Mouse (Mus musculus) ES-Bruce4 (cell line): Measurements from ENCODE around the gene Olfr958.

Source experiments
- CTCF ChIP-seq: IDR thresholded peaks from one replicate; pipeline ENCODE4 v1.8.1; 2011; ENCODE audit warnings: low read depth, low read length
- EP300 ChIP-seq: IDR thresholded peaks from 2 replicates; pipeline ENCODE4 v1.6.1; 2011; ENCODE audit warnings: low read depth, low read length; ENCODE audit not compliant: insufficient read depth

- TF ChIP-seq CTCF, result no peak
- no peak for TF ChIP-seq EP300
Measured at GRCm38 (mm10) chr9:39553946-39554345, at the start of gene Olfr958.
